Mouse (Mus musculus): ENCODE results near the gene Pin1rt1.

Pin1rt1 gene

GRCm38 (mm10) chr2:104711585-104712485, 4.3 kb downstream of the Pin1rt1 start, which contains the start of gene Tcp11l1:
Gene Tcp11l1, minus strand, starts transcription at chr2:104712169.
- DNase-seq: peak; percentile 77

GRCm38 (mm10) chr2:104710670-104711370, 5.4 kb downstream of the Pin1rt1 start:
- no peak for DNase-seq

GRCm38 (mm10) chr2:104709786-104710337, 6.3 kb downstream of the Pin1rt1 start:
- DNase-seq: no peak

- no peak for DNase-seq
Measured at GRCm38 (mm10) chr2:104704355-104704754, 11.8 kb downstream of the Pin1rt1 start.

- no peak for DNase-seq
Measured at GRCm38 (mm10) chr2:104703158-104703557, 13.0 kb downstream of the Pin1rt1 start.

GRCm38 (mm10) chr2:104699659-104700058, 16.5 kb downstream of the Pin1rt1 start:
- no peak for DNase-seq

GRCm38 (mm10) chr2:104692551-104692950, 23.6 kb downstream of the Pin1rt1 start:
- DNase-seq: no peak

GRCm38 (mm10) chr2:104690720-104691119, 25.5 kb downstream of the Pin1rt1 start:
- DNase-seq: no peak

- peak; percentile 65 for DNase-seq
Measured at GRCm38 (mm10) chr2:104688724-104689123, 27.5 kb downstream of the Pin1rt1 start.

- DNase-seq: no peak
Measured at GRCm38 (mm10) chr2:104688321-104688720, 27.9 kb downstream of the Pin1rt1 start.

- no peak for DNase-seq
Measured at GRCm38 (mm10) chr2:104687261-104687660, 28.9 kb downstream of the Pin1rt1 start.

- peak; percentile 74 for DNase-seq
Measured at GRCm38 (mm10) chr2:104685418-104685817, 30.8 kb downstream of the Pin1rt1 start.

GRCm38 (mm10) chr2:104684771-104685170, 31.4 kb downstream of the Pin1rt1 start:
- DNase-seq: no peak

GRCm38 (mm10) chr2:104677326-104677725, 38.9 kb downstream of the Pin1rt1 start:
- no peak for DNase-seq

GRCm38 (mm10) chr2:104671724-104672123, 44.5 kb downstream of the Pin1rt1 start:
- no peak for DNase-seq

- DNase-seq: no peak
Measured at GRCm38 (mm10) chr2:104669122-104669804, 46.9 kb downstream of the Pin1rt1 start.
